Mouse (Mus musculus): ENCODE measurements around the gene Dnajb4. TPM values are rescaled to one million over a fixed set of nuclear protein-coding genes. Genes with fewer than 3 reads are reported as not detected.

Dnajb4 gene
- polyA plus RNA-seq, 1 experiment = 25.3 TPM

DNA sequence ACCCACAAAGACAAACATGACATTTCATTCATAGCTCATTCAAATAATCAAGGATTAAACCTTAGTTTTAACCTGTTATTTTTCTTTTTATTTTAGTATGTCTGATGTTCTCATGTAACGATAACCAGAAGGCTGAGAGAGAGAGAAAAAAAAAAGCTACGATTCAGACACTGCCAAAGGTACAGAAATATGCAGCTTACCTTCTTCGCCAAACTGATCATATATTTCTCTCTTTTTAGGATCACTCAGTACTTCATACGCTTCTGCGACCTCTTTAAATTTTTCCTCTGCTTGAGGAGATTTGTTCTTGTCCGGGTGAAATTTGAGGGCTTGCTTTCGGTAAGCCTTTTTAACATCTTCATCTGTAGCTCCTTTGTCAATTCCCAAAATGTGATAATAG is 16.9 kb downstream of the Dnajb4 start:
- no peak overlapping the region for H3K27ac ChIP-seq (ENCODE audit: control insufficient read depth, insufficient read depth, low read depth, low read length, poor library complexity)
- TF ChIP-seq POLR2A (IDR thresholded peaks at IDR 0.05; ENCODE audit: borderline replicate concordance, control insufficient read depth, low read depth, low read length) (no peak), CTCF (IDR thresholded peaks at IDR 0.05; ENCODE audit: control insufficient read depth, insufficient read depth, low read length) (no peak)
- under 1% methylated on average over 7 of the region's 7 CpGs for WGBS
- peak overlapping the region; percentile 39 for H3K4me3 ChIP-seq (replicated peaks; ENCODE audit: control insufficient read depth, low read depth, low read length)
- no peaks in the 10 kb centered on the region for H3K4me1 ChIP-seq (ENCODE audit: control insufficient read depth, insufficient read depth, low read length)

DNA sequence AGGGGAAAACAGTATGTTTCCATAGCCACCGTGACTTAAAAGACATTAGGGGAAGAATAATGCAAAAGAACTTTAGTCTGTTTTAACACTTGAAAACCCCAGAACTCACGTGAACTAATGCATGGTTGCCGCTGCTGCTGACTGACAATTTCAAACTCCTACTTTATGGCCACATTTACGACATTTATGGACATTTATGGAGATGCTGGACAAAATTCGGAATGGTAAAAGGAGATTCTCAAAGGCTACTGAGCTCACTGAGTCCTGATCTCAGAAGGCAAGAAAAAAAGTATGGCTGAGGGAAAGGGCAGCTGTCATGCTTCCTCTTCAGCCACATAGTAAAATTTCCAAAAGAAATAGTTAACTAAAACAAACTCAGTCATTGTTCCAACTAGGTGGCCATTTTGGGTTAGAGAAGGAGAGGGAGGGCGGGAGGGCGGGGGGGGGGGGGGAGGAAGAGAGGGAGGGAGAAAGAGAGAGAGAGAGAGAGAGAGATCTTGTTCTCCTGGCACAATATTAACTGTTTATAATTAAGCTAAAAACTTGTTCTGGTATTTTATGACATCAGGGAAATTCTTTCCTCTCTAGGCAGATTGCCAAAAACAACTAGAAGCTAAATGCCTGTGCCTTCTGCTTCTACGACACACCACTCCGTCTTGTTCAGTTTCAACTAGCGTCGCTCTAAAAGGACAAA is 17.7 kb downstream of the Dnajb4 start:
- H3K4me3 ChIP-seq (replicated peaks; ENCODE audit: control insufficient read depth, low read depth, low read length) = peak overlapping the region; percentile 69

DNA sequence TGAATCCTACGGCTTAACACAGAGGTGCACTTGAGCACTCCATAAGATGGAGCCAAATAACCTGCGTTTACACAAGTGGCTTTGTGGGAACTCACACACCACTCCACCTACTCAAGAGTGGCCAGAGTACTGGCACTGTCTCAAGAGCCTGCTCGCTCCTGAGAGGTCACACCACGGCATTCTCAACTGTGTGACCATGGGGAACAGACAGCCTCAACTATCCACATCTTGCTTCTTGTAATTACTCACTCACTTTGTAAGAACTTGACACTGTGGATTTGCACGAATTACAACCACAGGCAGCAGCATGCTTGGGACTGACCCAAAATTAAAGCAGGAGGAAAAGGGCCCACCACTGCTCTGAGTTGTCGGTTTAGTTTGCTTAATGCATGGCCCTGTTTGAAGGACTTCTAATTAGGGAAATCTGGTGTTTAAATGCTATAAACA is 18.3 kb downstream of the Dnajb4 start:
- no peaks in the 10 kb centered on the region for H3K4me1 ChIP-seq (ENCODE audit: control insufficient read depth, insufficient read depth, low read length)
- H3K4me3 ChIP-seq (replicated peaks; ENCODE audit: control insufficient read depth, low read depth, low read length) = peak overlapping the region; percentile 69
- WGBS = 2% methylated on average over 6 of the region's 6 CpGs
- no peak for TF ChIP-seq CTCF (IDR thresholded peaks at IDR 0.05; ENCODE audit: control insufficient read depth, insufficient read depth, low read length)
- no peak for TF ChIP-seq POLR2A (IDR thresholded peaks at IDR 0.05; ENCODE audit: borderline replicate concordance, control insufficient read depth, low read depth, low read length)
- H3K27ac ChIP-seq (ENCODE audit: control insufficient read depth, insufficient read depth, low read depth, low read length, poor library complexity) = peak overlapping the region; percentile 50; the same call in 1 of the 2 replicates

More for the DNA sequence above, 17.7 kb downstream of the Dnajb4 start:
- TF ChIP-seq CTCF (IDR thresholded peaks at IDR 0.05; ENCODE audit: control insufficient read depth, insufficient read depth, low read length) (no peak), POLR2A (IDR thresholded peaks at IDR 0.05; ENCODE audit: borderline replicate concordance, control insufficient read depth, low read depth, low read length) (no peak)
- H3K4me1 ChIP-seq (ENCODE audit: control insufficient read depth, insufficient read depth, low read length) = no peaks in the 10 kb centered on the region
- WGBS = 2% methylated on average over 11 of the region's 11 CpGs
- no peak overlapping the region; the same call in 1 of the 2 replicates for H3K27ac ChIP-seq (ENCODE audit: control insufficient read depth, insufficient read depth, low read depth, low read length, poor library complexity)

DNA sequence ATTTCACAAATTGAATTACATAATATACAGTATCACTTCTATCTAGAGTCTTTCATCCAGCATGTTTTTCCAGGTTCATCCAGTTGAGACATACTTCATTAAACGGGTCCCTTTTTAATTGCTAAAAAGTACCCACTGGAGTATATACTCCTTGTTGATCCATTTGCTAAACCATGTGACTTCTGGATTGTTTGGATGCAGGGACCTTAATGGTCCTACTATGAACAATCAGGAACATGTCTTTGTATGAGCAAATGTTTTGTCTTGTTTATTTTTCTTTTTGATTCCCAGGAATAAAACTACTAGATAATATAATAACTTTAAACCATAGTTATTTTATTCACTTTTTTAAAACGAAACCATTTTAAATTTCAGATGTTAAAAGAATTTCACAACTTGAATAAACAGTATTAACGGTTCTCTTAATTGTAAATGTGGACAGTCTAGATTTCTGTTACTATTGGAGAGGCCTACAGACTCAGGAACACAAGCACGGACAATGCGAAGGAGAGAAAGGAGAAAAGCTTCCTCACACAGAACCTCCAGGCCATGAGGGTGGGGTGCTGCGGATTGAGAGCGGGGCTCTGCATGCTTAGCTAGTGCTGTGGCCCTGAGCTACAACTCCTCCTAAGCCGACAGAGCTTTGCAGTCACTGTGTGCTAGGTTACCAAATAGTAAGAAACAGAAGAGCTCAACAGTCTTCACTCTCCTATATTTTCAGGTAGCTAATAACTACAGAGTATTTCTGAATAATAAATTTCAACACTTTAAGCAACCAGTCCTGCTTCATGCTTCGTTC is 19.2 kb downstream of the Dnajb4 start:
- TF ChIP-seq POLR2A (IDR thresholded peaks at IDR 0.05; ENCODE audit: borderline replicate concordance, control insufficient read depth, low read depth, low read length) (no peak), CTCF (IDR thresholded peaks at IDR 0.05; ENCODE audit: control insufficient read depth, insufficient read depth, low read length) (no peak)
- Histone ChIP-seq H3K27ac (ENCODE audit: control insufficient read depth, insufficient read depth, low read depth, low read length, poor library complexity) (0 out of 2 replicates have a peak overlapping the region, but pooled peaks have one; percentile 12), H3K4me3 (replicated peaks; ENCODE audit: control insufficient read depth, low read depth, low read length) (peak overlapping the region; percentile 67), H3K4me1 (ENCODE audit: control insufficient read depth, insufficient read depth, low read length) (no peaks in the 10 kb centered on the region)
- WGBS = 48% methylated on average over 9 of the region's 9 CpGs

DNA sequence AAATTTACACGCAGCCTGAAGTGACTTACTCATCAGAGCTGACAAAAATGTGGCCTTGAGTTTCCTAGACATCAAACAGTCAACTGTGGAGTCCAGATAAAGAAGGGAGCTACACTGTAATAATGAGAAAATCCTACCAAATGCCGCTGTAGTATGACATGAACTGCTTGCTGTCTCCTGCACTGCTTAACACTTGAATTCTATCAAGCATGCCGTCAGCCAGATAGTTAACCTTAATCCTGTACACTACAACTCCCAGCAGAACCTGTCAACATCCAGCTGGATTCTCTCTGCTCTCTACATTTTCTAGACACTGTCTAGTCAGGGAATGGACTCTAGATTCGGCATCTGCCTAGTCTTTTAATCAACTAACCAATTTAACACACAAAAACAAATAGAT is 20.8 kb downstream of the Dnajb4 start:
- no peaks in the 10 kb centered on the region for H3K4me1 ChIP-seq (ENCODE audit: control insufficient read depth, insufficient read depth, low read length)

DNA sequence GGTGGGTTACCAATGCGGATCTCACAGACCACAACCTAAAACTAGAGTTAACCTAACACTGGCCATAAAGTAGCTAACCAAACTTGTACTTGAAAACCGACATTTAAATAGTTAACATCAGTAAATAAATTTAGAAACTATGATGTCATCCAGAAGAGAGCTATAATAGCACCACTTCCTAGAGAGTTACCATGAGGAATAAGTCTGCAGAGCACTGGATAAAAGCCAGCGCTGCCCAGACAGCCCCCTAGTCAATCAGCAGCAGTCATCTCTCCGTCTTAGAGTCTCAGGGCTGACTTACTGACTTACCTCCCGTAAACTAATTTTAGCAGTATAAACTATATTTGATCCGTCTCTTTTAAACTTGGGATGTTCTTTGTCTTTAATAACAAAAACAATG is 24.0 kb downstream of the Dnajb4 start:
- H3K4me1 ChIP-seq (ENCODE audit: control insufficient read depth, insufficient read depth, low read length) = no peaks in the 10 kb centered on the region
- H3K4me3 ChIP-seq (replicated peaks; ENCODE audit: control insufficient read depth, low read depth, low read length) = no peak overlapping the region
- WGBS = 89% methylated on average over 6 of the region's 6 CpGs
- H3K27ac ChIP-seq (ENCODE audit: control insufficient read depth, insufficient read depth, low read depth, low read length, poor library complexity) = no peak overlapping the region
- TF ChIP-seq CTCF (IDR thresholded peaks at IDR 0.05; ENCODE audit: control insufficient read depth, insufficient read depth, low read length) (no peak), POLR2A (IDR thresholded peaks at IDR 0.05; ENCODE audit: borderline replicate concordance, control insufficient read depth, low read depth, low read length) (no peak)

More for the DNA sequence above, 20.8 kb downstream of the Dnajb4 start:
- WGBS = 68% methylated on average over 4 of the region's 4 CpGs
- Histone ChIP-seq H3K4me3 (replicated peaks; ENCODE audit: control insufficient read depth, low read depth, low read length) (no peak overlapping the region), H3K27ac (ENCODE audit: control insufficient read depth, insufficient read depth, low read depth, low read length, poor library complexity) (no peak overlapping the region)
- TF ChIP-seq POLR2A (IDR thresholded peaks at IDR 0.05; ENCODE audit: borderline replicate concordance, control insufficient read depth, low read depth, low read length) (no peak), CTCF (IDR thresholded peaks at IDR 0.05; ENCODE audit: control insufficient read depth, insufficient read depth, low read length) (no peak)

DNA sequence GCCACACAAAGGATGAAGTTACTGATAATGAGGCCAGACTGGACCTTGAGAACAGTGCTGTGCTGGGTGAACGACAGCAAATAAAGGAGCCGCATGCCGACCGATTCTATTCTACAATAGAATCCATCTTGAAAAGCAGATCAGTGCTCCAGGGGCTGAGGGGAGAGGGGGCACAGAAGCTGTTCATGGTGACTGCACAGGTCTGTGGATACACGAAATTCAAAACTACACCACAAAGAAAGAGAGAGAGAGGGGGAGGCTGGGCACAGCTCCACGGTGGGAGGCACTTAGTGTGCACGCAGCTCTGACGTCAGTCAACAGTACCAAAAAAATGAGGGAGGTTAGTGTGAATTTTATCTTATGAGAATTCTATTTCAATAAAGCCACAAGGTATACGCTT is 26.6 kb downstream of the Dnajb4 start:
- WGBS = 96% methylated on average over 9 of the region's 9 CpGs
- no peak overlapping the region for H3K27ac ChIP-seq (ENCODE audit: control insufficient read depth, insufficient read depth, low read depth, low read length, poor library complexity)
- no peaks in the 10 kb centered on the region; the same call in 1 of the 2 replicates for H3K4me1 ChIP-seq (ENCODE audit: control insufficient read depth, insufficient read depth, low read length)
- TF ChIP-seq POLR2A (IDR thresholded peaks at IDR 0.05; ENCODE audit: borderline replicate concordance, control insufficient read depth, low read depth, low read length) (no peak), CTCF (IDR thresholded peaks at IDR 0.05; ENCODE audit: control insufficient read depth, insufficient read depth, low read length) (no peak)
- no peak overlapping the region for H3K4me3 ChIP-seq (replicated peaks; ENCODE audit: control insufficient read depth, low read depth, low read length)

DNA sequence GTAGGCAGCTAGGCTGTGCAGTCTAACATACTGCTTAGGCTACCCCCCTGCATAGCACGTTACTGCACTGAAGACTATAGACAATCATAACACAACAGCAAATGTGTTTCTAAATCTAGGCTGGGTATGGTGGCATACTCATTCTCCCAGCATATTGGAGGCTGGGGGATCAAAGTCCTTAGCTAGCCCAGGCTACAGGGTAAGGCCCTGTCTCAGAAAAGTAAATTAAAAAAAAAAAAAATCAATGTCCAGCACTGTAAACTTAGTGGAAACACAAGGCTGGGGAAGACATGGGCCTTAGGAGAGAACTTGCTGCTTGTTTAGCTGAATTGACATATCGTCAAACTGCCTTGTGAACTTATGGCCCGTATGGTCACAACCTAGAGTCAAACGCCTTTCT is 29.5 kb downstream of the Dnajb4 start:
- H3K27ac ChIP-seq (ENCODE audit: control insufficient read depth, insufficient read depth, low read depth, low read length, poor library complexity) = no peak overlapping the region
- WGBS = 93% methylated on average over 4 of the region's 4 CpGs

More for the DNA sequence above, 29.5 kb downstream of the Dnajb4 start:
- no peak for TF ChIP-seq POLR2A (IDR thresholded peaks at IDR 0.05; ENCODE audit: borderline replicate concordance, control insufficient read depth, low read depth, low read length)
- no peak for TF ChIP-seq CTCF (IDR thresholded peaks at IDR 0.05; ENCODE audit: control insufficient read depth, insufficient read depth, low read length)
- Histone ChIP-seq H3K4me1 (ENCODE audit: control insufficient read depth, insufficient read depth, low read length) (no peaks in the 10 kb centered on the region; the same call in 1 of the 2 replicates), H3K4me3 (replicated peaks; ENCODE audit: control insufficient read depth, low read depth, low read length) (no peak overlapping the region)

All from bone marrow, adult 2 months (tissue).